Mouse (Mus musculus): ENCODE measurements at regions not wholly inside any gene's neighbourhood (a gene's known extent, or its start where the extent isn't known, plus 50 kb on each side); places are given as distances from the start of the nearest gene placed in this dataset.

DNA sequence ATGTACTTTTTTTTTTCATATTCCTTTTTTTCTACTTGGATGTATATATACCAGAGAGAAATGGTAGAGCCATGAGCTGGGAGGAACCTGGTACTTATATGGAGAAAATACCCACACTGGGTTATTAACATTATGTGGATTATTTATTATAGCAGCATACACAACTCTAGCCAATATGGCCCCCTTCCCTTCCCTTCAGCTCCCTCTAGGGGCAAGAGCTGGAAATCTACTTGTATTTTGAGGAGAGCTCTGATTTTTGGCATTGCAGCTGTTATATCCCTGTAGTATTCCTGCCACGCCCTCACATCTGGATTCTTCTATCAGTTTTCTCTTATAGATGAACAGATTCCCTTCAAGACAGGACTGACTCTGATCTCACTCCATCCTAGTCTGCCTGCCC is 52.0 kb upstream of the Ptprt start:
- no peak overlapping the region for H3K4me2 ChIP-seq
- no peak for ATAC-seq (ENCODE audit: low FRiP score)
- no peak overlapping the region for H3K9ac ChIP-seq
- no peak overlapping the region for H3K4me3 ChIP-seq
- H3K27ac ChIP-seq = no peak overlapping the region
- WGBS = 69% methylated on average over 1 of the region's 1 CpGs
- H3K4me1 ChIP-seq (replicated peaks) = no peaks in the 10 kb centered on the region
- H3K36me3 ChIP-seq = no peaks in the 10 kb centered on the region
- no peaks in the 10 kb centered on the region for H3K9me3 ChIP-seq
- no peaks in the 10 kb centered on the region for H3K27me3 ChIP-seq

- Histone ChIP-seq H3K27ac (no peak overlapping the region), H3K9me3 (no peaks in the 10 kb centered on the region), H3K36me3 (no peaks in the 10 kb centered on the region), H3K4me1 (replicated peaks) (no peaks in the 10 kb centered on the region), H3K4me3 (no peak overlapping the region), H3K27me3 (no peaks in the 10 kb centered on the region), H3K4me2 (no peak overlapping the region), H3K9ac (no peak overlapping the region)
- no peak for ATAC-seq (ENCODE audit: low FRiP score)
- 90% methylated on average over 9 of the region's 9 CpGs for WGBS
These were observed 51.4 kb upstream of the Ptprt start for GRCm38 (mm10) chr2:162712394-162712793.

Data from hindbrain, embryonic 13.5 days (tissue).